Mouse (Mus musculus): ENCODE measurements around the gene Sox13. TPM values are rescaled to one million over a fixed set of nuclear protein-coding genes. Genes with fewer than 3 reads are reported as not detected.

Sox13 gene
- total and polyA plus RNA-seq, 3 experiments, result 0.03 TPM; not detected in 2

- Histone ChIP-seq H3K9ac (ENCODE audit: control insufficient read depth, low read depth, low read length, poor library complexity, severe bottlenecking) (no peak overlapping the region), H3K36me3 (ENCODE audit: control insufficient read depth in 1 of 2, insufficient read depth in 2 of 2, low read length in 2 of 2) (no peaks in the 10 kb centered on the region), H3K79me2 (ENCODE audit: control insufficient read depth, insufficient read depth, low read length, poor library complexity) (no peaks in the 10 kb centered on the region), H3K27me3 (ENCODE audit: control insufficient read depth in 1 of 2, insufficient read depth in 2 of 2, low read length in 2 of 2) (peaks cover 3 to 6% of the 10 kb centered on the region in 2 experiments), H3K4me1 (ENCODE audit: control insufficient read depth in 1 of 2, insufficient read depth in 2 of 2, low read length in 2 of 2) (no peaks in the 10 kb centered on the region), H3K9me3 (replicated peaks; ENCODE audit: insufficient read depth, low read length) (no peaks in the 10 kb centered on the region), H3K27ac (ENCODE audit: control insufficient read depth, low read depth, low read length) (no peak overlapping the region), H3K4me3 (ENCODE audit: control insufficient read depth in 1 of 2, insufficient read depth in 1 of 2, low read depth in 2 of 2, low read length in 2 of 2) (no peak overlapping the region)
- DNase-seq (ENCODE audit: low read depth, low spot score), result no peak
- no peak for TF ChIP-seq RAD21 (IDR thresholded peaks at IDR 0.05; ENCODE audit: low read depth, low read length)
- TF ChIP-seq MXI1 (IDR thresholded peaks at IDR 0.05; ENCODE audit: low read depth, low read length), result no peak
- no peak for TF ChIP-seq ETS1 (IDR thresholded peaks at IDR 0.05; ENCODE audit: low read depth, low read length)
- TF ChIP-seq CHD2 (IDR thresholded peaks at IDR 0.05; ENCODE audit: low read length), result no peak
- TF ChIP-seq CTCF (IDR thresholded peaks at IDR 0.05 in 2 of 3, conservative IDR thresholded peaks at IDR 0.05 in 1 of 3; ENCODE audit: control insufficient read depth in 1 of 3, insufficient read depth in 1 of 3, low read depth in 2 of 3, low read length in 3 of 3, poor library complexity in 1 of 3, severe bottlenecking in 1 of 3), result no peak
- no peak for TF ChIP-seq POLR2A (IDR thresholded peaks at IDR 0.05; ENCODE audit: control insufficient read depth in 1 of 2, insufficient read depth in 1 of 2, low read depth in 1 of 2, low read length in 2 of 2, poor library complexity in 1 of 2)
- TF ChIP-seq HCFC1 (IDR thresholded peaks at IDR 0.05; ENCODE audit: low read depth, low read length), result no peak
- no peak for TF ChIP-seq TAL1 (IDR thresholded peaks at IDR 0.05; ENCODE audit: low read length)
- TF ChIP-seq MEF2A (IDR thresholded peaks at IDR 0.05; ENCODE audit: extremely low read depth, insufficient replicate concordance, low read depth, low read length, poor library complexity, severe bottlenecking), result no peak
- TF ChIP-seq E2F4 (IDR thresholded peaks at IDR 0.05; ENCODE audit: borderline replicate concordance, low read depth, low read length), result no peak
These were observed 52.1 kb downstream of the Sox13 start for GRCm38 (mm10) chr1:133372113-133372512.

GRCm38 (mm10) chr1:133371431-133371830 lies 52.7 kb downstream of the Sox13 start:
- Histone ChIP-seq H3K36me3 (ENCODE audit: control insufficient read depth in 1 of 2, insufficient read depth in 2 of 2, low read length in 2 of 2) (no peaks in the 10 kb centered on the region), H3K9me3 (replicated peaks; ENCODE audit: insufficient read depth, low read length) (no peaks in the 10 kb centered on the region), H3K4me3 (ENCODE audit: control insufficient read depth in 1 of 2, insufficient read depth in 1 of 2, low read depth in 2 of 2, low read length in 2 of 2) (no peak overlapping the region), H3K79me2 (ENCODE audit: control insufficient read depth, insufficient read depth, low read length, poor library complexity) (no peaks in the 10 kb centered on the region), H3K27ac (ENCODE audit: control insufficient read depth, low read depth, low read length) (no peak overlapping the region), H3K9ac (ENCODE audit: control insufficient read depth, low read depth, low read length, poor library complexity, severe bottlenecking) (no peak overlapping the region), H3K27me3 (ENCODE audit: control insufficient read depth in 1 of 2, insufficient read depth in 2 of 2, low read length in 2 of 2) (peaks cover 3 to 6% of the 10 kb centered on the region in 2 experiments), H3K4me1 (ENCODE audit: control insufficient read depth in 1 of 2, insufficient read depth in 2 of 2, low read length in 2 of 2) (peaks cover 0 to 3% of the 10 kb centered on the region in 2 experiments; a peak in 2 of 4 replicates)
- DNase-seq (ENCODE audit: low read depth, low spot score), result no peak
- TF ChIP-seq CHD1 (IDR thresholded peaks at IDR 0.05; ENCODE audit: low read depth, low read length), result no peak
- TF ChIP-seq MXI1 (IDR thresholded peaks at IDR 0.05; ENCODE audit: low read depth, low read length), result no peak
- TF ChIP-seq UBTF (IDR thresholded peaks at IDR 0.05; ENCODE audit: borderline replicate concordance, insufficient read depth, low read depth, low read length), result no peak
- TF ChIP-seq SIN3A (IDR thresholded peaks at IDR 0.05; ENCODE audit: low read length), result no peak
- no peak for TF ChIP-seq GATA1 (IDR thresholded peaks at IDR 0.05; ENCODE audit: low read depth, low read length)
- TF ChIP-seq ZC3H11A (IDR thresholded peaks at IDR 0.05; ENCODE audit: low read depth, low read length), result no peak
- no peak for TF ChIP-seq NELFE (IDR thresholded peaks at IDR 0.05; ENCODE audit: low read depth, low read length)
- no peak for TF ChIP-seq RCOR1 (IDR thresholded peaks at IDR 0.05; ENCODE audit: low read depth, low read length)
- no peak for TF ChIP-seq HCFC1 (IDR thresholded peaks at IDR 0.05; ENCODE audit: low read depth, low read length)
